Mouse (Mus musculus) liver, embryonic 14.5 days (tissue): ENCODE data around the gene Gm10153.

Source experiments
- CTCF ChIP-seq: IDR thresholded peaks from 2 replicates; pipeline ENCODE4 v1.5.1; 2016; ENCODE audit warnings: antibody characterized with exemption, low read depth, control low read depth
- EP300 ChIP-seq: IDR thresholded peaks from 2 replicates; pipeline ENCODE4 v1.6.1; 2016; ENCODE audit warnings: antibody characterized with exemption, low read depth

DNA sequence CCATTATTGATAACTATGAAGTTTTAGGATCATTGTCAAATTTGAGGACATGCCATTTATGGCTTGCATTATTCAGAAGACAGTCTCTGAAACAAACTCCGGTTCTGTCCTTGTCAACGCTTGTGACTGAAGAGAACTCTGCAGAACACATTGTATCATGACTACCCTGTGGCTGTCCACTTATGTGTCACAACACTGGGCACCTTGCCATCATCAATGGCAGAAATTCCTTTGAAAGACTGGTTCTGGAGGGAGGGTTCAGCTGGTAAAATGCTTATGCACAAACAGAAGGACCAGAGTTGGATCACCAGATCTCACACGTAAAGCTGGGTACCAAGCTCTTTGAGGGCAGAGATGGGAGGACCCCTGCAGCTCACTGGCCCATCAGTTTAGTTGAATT lies 30.8 kb downstream of the Gm10153 start:
- TF ChIP-seq EP300 (no peak), CTCF (no peak)
